Mouse (Mus musculus) spleen, adult 12 weeks (tissue): ENCODE data around the gene Kif28.
"Not testable (repeated sequence)": the region's sequence is repeated elsewhere in the genome, so short reads cannot be mapped to it uniquely, and the experiment has no call there.

Experiments used
- DNase-seq: peaks from one replicate; pipeline ENCODE4 v3.0.0; 2022; ENCODE audit warnings: low spot score

The Kif28 gene

GRCm38 (mm10) chr1:179704150-179704549 lies 40.9 kb downstream of the Kif28 start:
- no peak for DNase-seq

- DNase-seq = no peak
These were observed 55.6 kb downstream of the Kif28 start for GRCm38 (mm10) chr1:179689479-179689878.

- DNase-seq = no peak
These were observed 56.2 kb downstream of the Kif28 start for GRCm38 (mm10) chr1:179688914-179689313.

- DNase-seq = no peak
These were observed 56.7 kb downstream of the Kif28 start for GRCm38 (mm10) chr1:179688415-179688814.

GRCm38 (mm10) chr1:179687966-179688365 lies 57.1 kb downstream of the Kif28 start:
- DNase-seq = no peak

GRCm38 (mm10) chr1:179687305-179687704 lies 57.8 kb downstream of the Kif28 start:
- DNase-seq = no peak

GRCm38 (mm10) chr1:179686781-179687180 lies 58.3 kb downstream of the Kif28 start:
- no peak for DNase-seq

GRCm38 (mm10) chr1:179686348-179686747 lies 58.7 kb downstream of the Kif28 start:
- DNase-seq = no peak

- DNase-seq = not testable (repeated sequence)
These were observed 62.3 kb downstream of the Kif28 start for GRCm38 (mm10) chr1:179682753-179683152.

- DNase-seq = no peak
These were observed 65.7 kb downstream of the Kif28 start for GRCm38 (mm10) chr1:179679326-179679725.

- no peak for DNase-seq
These were observed 68.0 kb downstream of the Kif28 start for GRCm38 (mm10) chr1:179677031-179677430.

GRCm38 (mm10) chr1:179674355-179674754 lies 70.7 kb downstream of the Kif28 start:
- no peak for DNase-seq

GRCm38 (mm10) chr1:179668836-179669537 lies 76.1 kb downstream of the Kif28 start:
- DNase-seq = no peak

- peak; percentile 48 for DNase-seq
These were observed 76.9 kb downstream of the Kif28 start, which contains the start of gene Sccpdh for GRCm38 (mm10) chr1:179668013-179668805. TSS of gene Sccpdh (plus strand) at chr1:179668210.

GRCm38 (mm10) chr1:179667450-179667849 lies 77.6 kb downstream of the Kif28 start:
- DNase-seq = no peak

GRCm38 (mm10) chr1:179666971-179667370 lies 78.1 kb downstream of the Kif28 start:
- no peak for DNase-seq

- no peak for DNase-seq
These were observed 80.7 kb downstream of the Kif28 start for GRCm38 (mm10) chr1:179664309-179664930.

GRCm38 (mm10) chr1:179663065-179663464 lies 82.0 kb downstream of the Kif28 start:
- no peak for DNase-seq

- DNase-seq = no peak
These were observed 93.8 kb downstream of the Kif28 start for GRCm38 (mm10) chr1:179651224-179651623.

GRCm38 (mm10) chr1:179650284-179650683 lies 94.8 kb downstream of the Kif28 start:
- no peak for DNase-seq

- no peak for DNase-seq
These were observed 95.7 kb downstream of the Kif28 start for GRCm38 (mm10) chr1:179649324-179649723.

- not testable (repeated sequence) for DNase-seq
These were observed 96.4 kb downstream of the Kif28 start for GRCm38 (mm10) chr1:179648678-179649077.

GRCm38 (mm10) chr1:179645980-179646268 lies 99.1 kb downstream of the Kif28 start:
- DNase-seq = no peak
